Mouse (Mus musculus) ES-E14 (cell line): ENCODE results near the gene Mmachc.

Experiments used
- CHD2 ChIP-seq: IDR thresholded peaks from 2 replicates; pipeline ENCODE4 v1.6.1; 2014; ENCODE audit warnings: mild to moderate bottlenecking, low read depth, low read length, inconsistent platforms
- HCFC1 ChIP-seq: IDR thresholded peaks from 2 replicates; pipeline ENCODE4 v1.6.1; 2012; ENCODE audit warnings: low read length, inconsistent platforms, borderline replicate concordance; ENCODE audit not compliant: insufficient read depth
- MAFK ChIP-seq: IDR thresholded peaks from 2 replicates; pipeline ENCODE4 v1.6.1; 2014; ENCODE audit warnings: mild to moderate bottlenecking, low read depth, low read length, inconsistent platforms; ENCODE audit not compliant: insufficient read depth
- ZC3H11A ChIP-seq: IDR thresholded peaks from 2 replicates; pipeline ENCODE4 v1.6.1; 2012; ENCODE audit warnings: low read depth, mild to moderate bottlenecking, inconsistent platforms, low read length, borderline replicate concordance
- ZNF384 ChIP-seq: IDR thresholded peaks from 2 replicates; pipeline ENCODE4 v1.6.1; 2012; ENCODE audit warnings: low read depth, low read length, inconsistent platforms

DNA sequence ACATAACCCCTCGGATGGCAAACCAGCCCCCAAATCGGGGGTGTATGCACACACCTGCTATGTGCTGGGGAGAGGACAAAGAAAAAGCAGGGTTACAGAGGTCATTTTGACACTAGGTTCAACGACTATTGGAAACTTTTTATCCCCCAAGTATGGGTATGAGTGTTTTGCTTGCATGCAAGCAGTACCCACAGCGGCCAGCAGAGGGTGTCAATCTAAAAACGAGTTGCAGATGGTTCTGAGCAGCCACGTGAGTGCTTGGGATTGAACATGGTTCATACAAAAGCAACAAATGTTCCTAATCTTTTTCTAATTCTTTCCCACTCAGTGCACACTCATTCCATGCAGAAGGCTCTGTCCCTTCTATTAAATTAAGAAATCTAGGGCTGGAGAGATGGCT is 4.4 kb downstream of the Mmachc start:
- no peak for TF ChIP-seq ZNF384
- no peak for TF ChIP-seq CHD2
- TF ChIP-seq ZC3H11A, result no peak
- TF ChIP-seq MAFK, result no peak
- TF ChIP-seq HCFC1, result no peak
